ENCODE assay signal across 7 mouse cellular contexts in the genomic region with DNA sequence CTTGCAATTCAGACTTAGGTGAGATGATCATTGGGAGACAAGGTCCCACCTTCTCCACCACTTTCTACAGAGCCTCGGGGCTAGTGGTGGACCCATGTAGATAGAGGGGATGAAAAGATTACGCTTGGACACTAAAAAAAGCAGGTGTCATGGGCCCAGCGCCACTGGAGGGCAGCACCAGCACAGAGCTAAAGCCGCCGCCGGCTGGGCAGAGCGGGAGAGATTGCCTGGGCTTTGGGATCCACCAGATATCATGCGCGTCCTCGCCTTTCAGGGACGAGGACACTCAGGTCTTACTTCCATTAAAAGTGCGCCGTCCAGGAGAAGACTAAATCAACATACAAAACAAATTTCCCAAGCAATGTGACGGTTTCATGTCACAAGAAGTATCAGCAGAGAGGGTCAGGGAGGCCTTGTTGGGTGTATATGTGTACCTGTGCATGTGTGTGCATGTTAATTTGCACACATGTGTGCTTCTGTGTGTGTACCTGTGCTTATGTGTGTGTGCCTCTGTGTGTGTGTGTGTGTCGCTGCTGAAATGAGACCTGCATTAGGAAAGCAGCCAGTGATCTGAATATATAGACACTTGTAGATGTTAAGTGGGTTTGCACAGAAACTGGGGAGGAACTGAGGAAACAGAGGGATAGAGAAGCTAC. TPM values are rescaled to one million over a fixed set of nuclear protein-coding genes. Genes with fewer than 3 reads are reported as not detected.
DNase-seq lines count a peak whose midpoint lies in the region; ATAC-seq and TF ChIP-seq lines count a peak whose summit lies in the region.

No protein-coding gene starts in this region.

- H3K4me2 ChIP-seq in limb, embryonic 12.5 days: peak overlapping the region; percentile 45
- H3K4me2 ChIP-seq in midbrain, embryonic 15.5 days: no peak overlapping the region; the same call in 1 of the 2 replicates

- 6% methylated on average over 15 of the region's 15 CpGs for WGBS in limb, embryonic 12.5 days
- 8% methylated on average over 15 of the region's 15 CpGs for WGBS in midbrain, embryonic 15.5 days

- H3K4me1 ChIP-seq in cortical plate, adult 2 months (ENCODE audit: control insufficient read depth, insufficient read depth, low read length): 0 out of 2 replicates have a peak, but pooled peaks cover 3% of the 10 kb centered on the region
- H3K4me1 ChIP-seq in limb, embryonic 12.5 days (replicated peaks): peaks cover 15% of the 10 kb centered on the region
- peaks cover 22% of the 10 kb centered on the region for H3K4me1 ChIP-seq in midbrain, embryonic 15.5 days

- no peaks in the 10 kb centered on the region for H3K9me3 ChIP-seq in limb, embryonic 12.5 days
- no peaks in the 10 kb centered on the region for H3K9me3 ChIP-seq in midbrain, embryonic 15.5 days

- DNase-seq in adrenal gland, adult (ENCODE audit: inconsistent age in 2 of 2, low spot score in 1 of 2): peak; percentile 80 to 92
- DNase-seq in gastrocnemius, postnatal 36 days: peak; percentile 56 to 63
- DNase-seq in kidney, adult 11 months: peak; percentile 39
- peak; percentile 27 to 45 for DNase-seq in spleen, postnatal 14 days (ENCODE audit: low spot score in 2 of 2)

- H3K27me3 ChIP-seq in limb, embryonic 12.5 days: peaks cover 54% of the 10 kb centered on the region
- H3K27me3 ChIP-seq in midbrain, embryonic 15.5 days (replicated peaks): peaks cover 19% of the 10 kb centered on the region

- no peak for ATAC-seq in limb, embryonic 12.5 days (ENCODE audit: insufficient number of reproducible peaks, insufficient read depth, low FRiP score, low TSS enrichment, low read depth)
- ATAC-seq in midbrain, embryonic 15.5 days (replicated peaks): peak; percentile 59

- H3K36me3 ChIP-seq in limb, embryonic 12.5 days: no peaks in the 10 kb centered on the region
- no peaks in the 10 kb centered on the region for H3K36me3 ChIP-seq in midbrain, embryonic 15.5 days (replicated peaks)

- H3K4me3 ChIP-seq in cortical plate, adult 2 months (ENCODE audit: insufficient read depth, low read length): no peak overlapping the region
- H3K4me3 ChIP-seq in limb, embryonic 12.5 days (replicated peaks): no peak overlapping the region
- no peak overlapping the region for H3K4me3 ChIP-seq in midbrain, embryonic 15.5 days

- H3K27ac ChIP-seq in cortical plate, adult 2 months (ENCODE audit: insufficient read depth, low read length): no peak overlapping the region
- H3K27ac ChIP-seq in limb, embryonic 12.5 days: no peak overlapping the region
- no peak overlapping the region for H3K27ac ChIP-seq in midbrain, embryonic 15.5 days

- no peak overlapping the region for H3K9ac ChIP-seq in limb, embryonic 12.5 days (replicated peaks)
- no peak overlapping the region for H3K9ac ChIP-seq in midbrain, embryonic 15.5 days

- TF ChIP-seq CTCF in cortical plate, adult 2 months (IDR thresholded peaks at IDR 0.05; ENCODE audit: extremely low read depth, insufficient read depth, low read length): peak; percentile 86

- TF ChIP-seq POLR2A in cortical plate, adult 2 months (IDR thresholded peaks at IDR 0.05; ENCODE audit: extremely low read depth, insufficient read depth, low read length): no peak

- intact Hi-C loops in gastrocnemius, postnatal 36 days (cut with DNase I): no loop called here

RNA-seq across cellular contexts. Expression of a gene that starts 25.4 kb away (rescaled TPM):
- polyA plus RNA-seq in cortical plate, adult 2 months (2012; rRNA removed): 14.0 and 14.2 TPM in 2 replicates
- 1 to 10 TPM; 5.0 to 6.3 TPM for total RNA-seq in gastrocnemius, postnatal 36 days (2021)
- 7.2 and 9.1 TPM in 2 replicates for polyA plus RNA-seq in limb, embryonic 12.5 days (2016; fragmentation: Nextera tagmentation; extraction: Ambion mirVana)
- 14.4 and 17.4 TPM in 2 replicates for polyA plus RNA-seq in midbrain, embryonic 15.5 days (2015; fragmentation: Nextera tagmentation; extraction: Ambion mirVana)

RNA-seq across cellular contexts. Expression of a gene that starts 51.9 kb away (rescaled TPM):
- 99.9 and 108 TPM in 2 replicates for polyA plus RNA-seq in cortical plate, adult 2 months (2012; rRNA removed)
- total RNA-seq in gastrocnemius, postnatal 36 days (2021): 10 to 100 TPM; 16.9 to 21.9 TPM
- polyA plus RNA-seq in limb, embryonic 12.5 days (2016; fragmentation: Nextera tagmentation; extraction: Ambion mirVana): 27.1 TPM in 2 replicates
- polyA plus RNA-seq in midbrain, embryonic 15.5 days (2015; fragmentation: Nextera tagmentation; extraction: Ambion mirVana): 47.5 and 49.0 TPM in 2 replicates

Comparison
In these comparisons a context has a peak if more than half of its experiments do, and no peak if none do; other contexts are left out.
1. DNase-seq: peak in every context shown above with its lines; median percentile 86 in adrenal gland, adult; 60 in gastrocnemius, postnatal 36 days; 39 in kidney, adult 11 months; 36 in spleen, postnatal 14 days.